Mouse (Mus musculus) embryonic fibroblast, embryonic 13.5 days (primary cell): ENCODE measurements at regions not wholly inside any gene's neighbourhood (a gene's known extent, or its start where the extent isn't known, plus 50 kb on each side); places are given as distances from the start of the nearest gene placed in this dataset.
"Not testable (repeated sequence)": the region's sequence is repeated elsewhere in the genome, so short reads cannot be mapped to it uniquely, and the experiment has no call there.

Experiments used
- H3K27ac ChIP-seq: 2 replicates; pipeline ENCODE4 v1.5.1; 2012; ENCODE audit warnings: low read length, control low read depth, inconsistent platforms; ENCODE audit not compliant: insufficient read depth
- H3K4me1 ChIP-seq: 2 replicates; pipeline ENCODE4 v1.6.1; 2011; ENCODE audit warnings: low read length; ENCODE audit not compliant: control insufficient read depth, insufficient read depth
- H3K4me3 ChIP-seq: 2 replicates; pipeline ENCODE4 v1.5.1; 2011; ENCODE audit warnings: mild to moderate bottlenecking, control low read depth, low read length; ENCODE audit not compliant: insufficient read depth
- CTCF ChIP-seq: IDR thresholded peaks from 2 replicates; pipeline ENCODE4 v1.5.1; 2011; ENCODE audit warnings: mild to moderate bottlenecking, control low read depth, low read length, moderate library complexity, borderline replicate concordance; ENCODE audit not compliant: insufficient read depth
- POLR2A ChIP-seq: IDR thresholded peaks from 2 replicates; pipeline ENCODE4 v1.6.1; 2011; ENCODE audit warnings: low read depth, mild to moderate bottlenecking, control low read depth, low read length, moderate library complexity

DNA sequence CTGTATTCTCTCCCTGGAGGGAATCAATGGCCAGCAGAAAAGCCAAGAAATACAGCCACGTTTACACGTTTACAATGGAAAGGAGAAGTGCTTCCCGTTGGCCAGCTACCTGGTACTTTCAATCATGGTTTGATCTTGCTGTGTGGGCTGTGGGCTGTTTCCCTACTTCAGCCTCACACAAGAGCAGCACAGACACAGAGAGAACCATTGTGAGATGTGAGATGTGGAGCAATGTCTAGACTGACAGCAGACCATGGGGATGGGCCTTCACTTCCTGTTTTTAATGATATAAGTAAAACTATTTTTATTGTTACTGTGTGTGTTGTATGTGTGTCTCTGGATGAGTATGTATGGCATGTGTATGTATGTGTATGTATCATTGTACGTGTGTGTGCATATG is 156.2 kb downstream of the Mterf1b start:
- TF ChIP-seq POLR2A (no peak), CTCF (no peak)
- Histone ChIP-seq H3K4me3 (no peak overlapping the region), H3K4me1 (no peaks in the 10 kb centered on the region), H3K27ac (no peak overlapping the region)

DNA sequence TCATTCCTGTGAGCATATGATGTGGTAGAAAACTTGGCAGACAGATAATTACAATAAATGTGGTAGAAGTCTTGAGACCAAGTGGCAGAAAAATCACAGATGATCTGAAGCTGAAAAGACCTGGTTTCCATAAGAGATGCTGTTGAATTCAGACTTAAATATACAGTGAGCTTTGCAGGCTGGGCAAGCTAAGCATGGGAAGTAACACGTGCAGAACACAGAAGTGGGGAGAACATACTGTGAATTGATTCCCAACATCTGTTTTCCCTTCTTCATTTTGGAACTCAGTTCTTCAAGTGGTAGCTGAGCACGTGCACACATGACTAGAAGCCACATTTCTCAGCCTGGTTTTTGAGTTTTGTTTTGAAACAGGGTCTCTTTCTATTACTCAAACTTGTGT is 157.8 kb downstream of the Mterf1b start:
- Histone ChIP-seq H3K4me3 (no peak overlapping the region), H3K27ac (no peak overlapping the region), H3K4me1 (no peaks in the 10 kb centered on the region; the same call in 1 of the 2 replicates)
- TF ChIP-seq CTCF = no peak
- no peak for TF ChIP-seq POLR2A

DNA sequence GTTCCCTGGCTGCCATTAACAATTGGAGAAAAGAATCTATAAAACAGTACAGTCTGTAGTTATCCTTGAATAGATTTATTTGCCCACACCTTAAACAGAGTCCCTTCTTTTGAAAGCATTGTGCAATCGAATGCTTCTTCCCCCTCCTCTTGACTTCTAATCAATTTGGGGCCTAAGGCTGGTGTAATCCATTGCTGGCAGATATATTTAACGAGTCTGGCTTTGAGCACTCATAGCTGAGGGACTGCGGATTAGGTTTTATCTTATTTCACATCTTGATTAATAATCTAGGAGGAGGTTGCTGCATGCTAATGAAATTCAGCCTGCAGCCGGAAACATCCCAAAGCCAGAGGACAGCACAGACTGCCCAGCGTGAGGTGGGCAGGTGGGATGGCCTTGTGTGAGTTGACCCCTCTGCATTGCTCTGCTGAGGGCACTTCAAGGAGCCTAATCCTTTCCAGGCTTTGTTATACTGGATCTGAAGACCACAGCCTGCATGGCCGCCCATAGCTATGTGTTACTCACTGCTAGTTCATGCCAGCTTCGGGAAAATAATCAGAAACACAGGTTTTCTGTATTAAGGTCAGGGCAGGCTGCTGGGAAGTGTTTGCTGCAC is 163.6 kb downstream of the Mterf1b start:
- Histone ChIP-seq H3K27ac (peak overlapping the region; percentile 2; the same call in 1 of the 2 replicates), H3K4me3 (no peak overlapping the region)
- TF ChIP-seq CTCF (no peak), POLR2A (no peak)

DNA sequence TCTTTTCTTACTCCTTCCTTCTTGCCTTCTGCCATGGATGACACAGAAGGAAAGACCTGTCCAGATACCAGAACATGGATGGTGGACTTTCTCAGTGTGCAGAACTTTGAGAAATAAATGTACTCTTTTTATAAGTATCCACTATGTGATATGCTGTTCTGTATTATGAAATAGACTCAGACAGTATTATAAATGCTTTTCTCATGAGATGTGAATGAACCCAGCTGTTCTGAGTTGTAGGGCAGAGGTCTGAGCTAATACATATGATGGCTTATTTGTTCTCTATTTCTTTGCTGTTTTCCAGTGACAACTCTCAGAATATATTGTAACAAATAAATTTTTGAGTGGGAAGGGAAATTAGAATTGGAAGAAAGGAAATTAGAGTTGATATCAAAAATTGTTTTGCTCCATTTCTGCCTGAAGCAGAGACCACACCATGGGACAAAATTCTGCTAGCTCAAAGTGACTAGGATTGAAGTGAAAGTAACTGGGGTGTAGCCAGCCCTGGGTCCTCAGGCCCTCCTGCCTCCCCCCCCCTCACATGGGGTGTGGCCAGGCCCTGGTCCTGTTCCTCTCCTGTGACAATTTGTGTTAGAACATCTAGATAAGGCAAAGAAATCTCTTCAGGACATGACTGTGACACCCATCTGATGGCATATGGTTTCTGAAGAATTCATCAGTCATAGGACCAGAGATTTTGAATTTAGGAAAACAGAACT is 164.5 kb downstream of the Mterf1b start:
- not testable (repeated sequence) for H3K4me3 ChIP-seq, H3K4me1 ChIP-seq
- H3K27ac ChIP-seq = peak overlapping the region; percentile 85

More for the DNA sequence above, 163.6 kb downstream of the Mterf1b start:
- peaks cover 2% of the 10 kb centered on the region; the same call in 1 of the 2 replicates for H3K4me1 ChIP-seq

DNA sequence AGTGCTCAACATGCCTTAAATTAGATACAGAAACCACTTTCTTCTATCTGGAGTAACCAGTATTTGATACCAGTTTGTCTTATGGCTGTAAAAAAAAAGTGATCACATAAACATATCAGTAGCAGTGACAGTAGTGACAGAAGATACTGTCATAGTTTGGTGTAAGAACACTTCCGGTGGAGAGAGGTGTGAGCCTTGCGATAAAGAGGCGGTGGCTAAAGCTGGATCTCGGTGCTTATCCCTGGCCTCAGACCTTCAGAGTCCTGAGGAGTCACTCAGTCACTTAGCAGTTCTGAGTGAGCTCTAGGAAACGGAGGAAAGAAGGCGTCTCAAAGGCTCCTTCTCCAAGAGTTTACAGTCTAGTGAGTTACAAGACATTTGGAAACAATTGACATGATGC is 169.4 kb downstream of the Mterf1b start:
- not testable (repeated sequence) for H3K4me3 ChIP-seq, H3K4me1 ChIP-seq, H3K27ac ChIP-seq

DNA sequence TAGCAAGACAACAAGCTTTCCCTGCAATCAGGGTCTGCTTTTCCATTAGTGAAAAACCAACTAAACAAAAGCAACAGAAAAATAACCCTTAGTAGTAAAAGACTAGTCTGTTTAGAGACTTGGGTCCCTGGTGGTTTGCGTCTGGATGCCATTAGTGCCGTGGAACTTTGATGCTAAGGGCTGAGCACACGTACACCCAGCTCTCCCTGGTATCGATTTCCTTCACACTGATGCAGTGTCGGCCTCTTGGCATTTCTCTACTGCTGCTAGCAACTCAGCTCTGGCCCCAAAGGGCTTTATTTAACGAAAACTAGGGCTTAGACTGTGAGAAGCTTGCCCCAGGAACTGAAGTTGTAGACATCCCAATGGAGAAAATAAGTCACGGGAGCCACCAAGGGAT is 192.6 kb downstream of the Mterf1b start:
- H3K4me3 ChIP-seq, H3K27ac ChIP-seq, H3K4me1 ChIP-seq: not testable (repeated sequence)

DNA sequence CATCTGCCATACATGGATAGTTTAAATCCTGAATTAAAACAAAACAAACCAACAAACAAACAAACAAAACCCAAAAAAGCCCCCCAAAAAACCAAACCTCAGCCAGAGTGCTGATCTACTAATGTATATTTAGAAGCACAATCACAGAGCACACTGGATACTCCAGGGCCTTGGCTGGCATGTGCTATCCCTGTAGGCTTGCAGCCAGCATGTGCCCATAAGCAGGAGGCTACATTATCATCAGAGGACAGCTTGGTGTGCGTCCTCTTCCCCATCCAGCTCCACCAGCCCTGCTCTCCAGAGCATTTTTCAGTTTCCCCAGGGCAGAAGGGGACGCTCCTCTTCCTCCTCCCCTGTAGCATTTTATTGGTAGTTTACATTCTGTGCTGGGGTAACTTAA is 198.9 kb downstream of the Mterf1b start:
- TF ChIP-seq CTCF (no peak), POLR2A (no peak)
- Histone ChIP-seq H3K4me1 (no peaks in the 10 kb centered on the region), H3K4me3 (no peak overlapping the region), H3K27ac (no peak overlapping the region)

DNA sequence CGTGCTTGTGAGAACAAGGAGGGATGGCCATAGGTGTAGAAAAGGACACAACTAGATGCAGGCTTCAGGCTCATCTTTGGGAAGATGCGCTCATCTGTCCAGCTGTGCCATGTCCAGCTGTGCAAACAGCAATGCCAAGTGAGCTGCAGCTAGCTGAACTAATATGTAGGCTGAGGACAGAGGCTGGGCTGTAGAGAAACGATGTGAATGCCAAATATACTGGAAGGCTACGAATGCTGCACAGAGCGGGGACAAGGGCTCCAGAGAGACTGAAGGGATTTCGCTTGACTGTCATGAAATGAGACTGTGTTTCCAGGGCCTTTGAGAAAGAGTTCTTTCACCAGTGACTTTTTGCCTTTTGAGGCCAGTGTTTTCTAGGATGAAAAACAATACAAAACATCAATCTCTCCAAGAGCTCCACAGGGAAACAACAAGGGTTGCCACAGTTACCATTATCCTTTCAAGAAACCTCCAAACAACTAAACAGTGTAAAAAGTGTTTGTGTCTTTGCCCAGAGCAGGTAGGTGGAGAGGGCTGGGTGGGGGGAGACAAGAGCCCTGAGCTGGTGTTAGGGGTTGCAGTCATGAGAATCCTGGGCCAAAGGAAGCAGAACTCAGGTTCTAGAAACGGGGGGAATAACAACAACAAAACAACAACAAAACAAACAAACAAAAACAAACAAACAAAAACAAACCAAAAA is 202.3 kb downstream of the Mterf1b start:
- H3K4me1 ChIP-seq, H3K27ac ChIP-seq, H3K4me3 ChIP-seq: not testable (repeated sequence)

DNA sequence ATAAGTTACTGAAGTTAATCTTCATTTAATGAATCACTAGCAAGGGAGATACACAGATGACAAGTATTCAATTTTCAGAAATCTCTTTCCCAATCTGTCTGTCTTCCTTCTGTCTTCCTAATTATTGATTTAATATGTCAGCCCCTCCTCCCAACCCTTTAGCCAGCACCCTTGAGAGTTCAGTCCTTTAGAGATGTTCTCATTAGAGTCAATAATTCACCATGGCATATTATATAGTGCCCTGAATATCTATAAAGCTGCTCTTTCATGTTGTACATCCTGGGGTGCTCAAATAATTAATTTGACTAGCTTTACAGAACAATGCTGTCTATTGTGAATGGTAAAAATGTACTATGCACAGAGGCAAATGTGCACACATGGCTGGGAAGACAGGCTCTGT is 205.9 kb downstream of the Mterf1b start:
- no peaks in the 10 kb centered on the region for H3K4me1 ChIP-seq
- no peak overlapping the region for H3K27ac ChIP-seq
- TF ChIP-seq CTCF (no peak), POLR2A (no peak)
- no peak overlapping the region for H3K4me3 ChIP-seq

DNA sequence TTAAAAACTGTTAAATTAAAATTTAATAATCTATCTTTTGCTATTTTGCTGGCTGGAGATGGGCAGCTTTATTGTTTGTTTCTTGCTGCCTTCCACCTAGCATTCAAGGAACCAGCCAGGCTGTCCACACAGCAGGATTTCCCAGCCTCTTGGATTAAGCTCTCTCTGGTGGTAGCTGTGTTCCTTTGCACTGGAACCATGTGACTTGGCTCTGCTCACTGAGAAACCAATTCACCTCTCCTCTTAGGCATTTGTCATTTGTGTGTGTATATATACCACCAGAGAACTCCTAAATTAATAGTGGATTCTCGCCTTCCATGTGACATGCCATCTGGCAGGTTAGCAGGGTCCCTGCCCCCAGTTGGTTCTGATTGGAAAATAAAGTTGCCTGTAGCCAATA is 225.6 kb downstream of the Mterf1b start:
- no peak overlapping the region for H3K27ac ChIP-seq
- no peaks in the 10 kb centered on the region for H3K4me1 ChIP-seq
- H3K4me3 ChIP-seq = no peak overlapping the region
- TF ChIP-seq POLR2A (no peak), CTCF (no peak)
